Mouse (Mus musculus) intestine, postnatal 0 days (tissue): Measurements from ENCODE around the gene D930048N14Rik. TPM values are rescaled to one million over a fixed set of nuclear protein-coding genes. Genes with fewer than 3 reads are reported as not detected.
"Not testable (repeated sequence)": the region's sequence is repeated elsewhere in the genome, so short reads cannot be mapped to it uniquely, and the experiment has no call there.

ENCODE experiments used
- ATAC-seq: fragments of 200-750 bp; cut with Nextera tagmentation; 2 replicates; pipeline ENCODE4 v1.8.0; 2017; ENCODE audit warnings: mild to moderate bottlenecking, moderate TSS enrichment, moderate library complexity
- H3K27ac ChIP-seq: fragments of 300-500 bp; sonication (generic); 2 replicates; pipeline ENCODE4 v1.5.1; 2014; ENCODE audit warnings: mild to moderate bottlenecking, low read depth, low read length, moderate library complexity
- H3K27me3 ChIP-seq: fragments of 300-500 bp; sonication (generic); replicated peaks from 2 replicates; pipeline ENCODE4 v1.6.1; 2014; ENCODE audit warnings: low read length, mixed read lengths; ENCODE audit not compliant: control insufficient read depth, insufficient read depth
- H3K36me3 ChIP-seq: fragments of 300-500 bp; sonication (generic); 2 replicates; pipeline ENCODE4 v1.6.1; 2014; ENCODE audit warnings: mild to moderate bottlenecking, moderate library complexity; ENCODE audit not compliant: control insufficient read depth, insufficient read depth
- H3K4me1 ChIP-seq: fragments of 300-500 bp; sonication (generic); replicated peaks from 2 replicates; pipeline ENCODE4 v1.6.1; 2014; ENCODE audit warnings: antibody characterized with exemption, low read length, mixed read lengths; ENCODE audit not compliant: control insufficient read depth, insufficient read depth
- H3K4me2 ChIP-seq: fragments of 300-500 bp; sonication (generic); replicated peaks from 2 replicates; pipeline ENCODE4 v1.6.1; 2014; ENCODE audit warnings: low read depth, mild to moderate bottlenecking, moderate library complexity
- H3K4me3 ChIP-seq: fragments of 300-500 bp; sonication (generic); 2 replicates; pipeline ENCODE4 v1.5.1; 2014; ENCODE audit warnings: low read depth, low read length
- H3K9ac ChIP-seq: fragments of 300-500 bp; sonication (generic); 2 replicates; pipeline ENCODE4 v1.6.1; 2014; ENCODE audit warnings: mild to moderate bottlenecking, low read depth, low read length
- H3K9me3 ChIP-seq: fragments of 300-500 bp; sonication (generic); 2 replicates; pipeline ENCODE4 v1.6.1; 2016; ENCODE audit warnings: mixed run types; ENCODE audit not compliant: control insufficient read depth
- CTCF ChIP-seq: sonication (generic); IDR thresholded peaks from 2 replicates; pipeline ENCODE4 v1.5.1; 2016; ENCODE audit warnings: low read depth, mild to moderate bottlenecking, control low read depth, antibody characterized with exemption, moderate library complexity
- WGBS: fragments of 180-500 bp; shearing (Covaris S2); extraction: QIAGEN DNeasy Blood & Tissue Kit; methylation state at CpG from one replicate; pipeline ENCODE4 v1.1.7; 2014; 5-methylcytosine and 5-hydroxymethylcytosine counted together
- polyA plus RNA-seq: library from polyadenylated mRNA; unstranded; fragments of >200 nt; fragmentation: Nextera tagmentation; extraction: Ambion mirVana; gene quantifications from 2 replicates; pipeline ENCODE4 v1.2.1, GENCODE M21; 2015

Gene D930048N14Rik
- polyA plus RNA-seq, 1 experiment from 2014 or later, result 1.1 TPM

- no peak overlapping the region for H3K9ac ChIP-seq
- H3K9me3 ChIP-seq, result no peaks in the 10 kb centered on the region
- H3K4me3 ChIP-seq, result no peak overlapping the region
- H3K4me2 ChIP-seq, result peak overlapping the region; percentile 7; the same call in 1 of the 2 replicates
- H3K36me3 ChIP-seq, result peaks cover 4% of the 10 kb centered on the region
- TF ChIP-seq CTCF, result no peak
- 0 out of 2 replicates have a peak, but pooled peaks cover 8% of the 10 kb centered on the region for H3K4me1 ChIP-seq
- H3K27me3 ChIP-seq, result no peaks in the 10 kb centered on the region
- ATAC-seq, result no peak
- H3K27ac ChIP-seq, result no peak overlapping the region
- WGBS, result 56% methylated on average over 3 of the region's 3 CpGs
Observed at GRCm38 (mm10) chr11:51609266-51609909, 41.4 kb upstream of the D930048N14Rik start.

- not testable (repeated sequence) for H3K27ac ChIP-seq, H3K4me3 ChIP-seq, ATAC-seq, H3K4me2 ChIP-seq, H3K9me3 ChIP-seq, H3K9ac ChIP-seq, H3K27me3 ChIP-seq, H3K36me3 ChIP-seq
- WGBS, result 73% methylated on average over 5 of the region's 5 CpGs
- H3K4me1 ChIP-seq, result peaks cover 11% of the 10 kb centered on the region; the same call in 1 of the 2 replicates
Observed at GRCm38 (mm10) chr11:51609940-51610339, 40.8 kb upstream of the D930048N14Rik start.

DNA sequence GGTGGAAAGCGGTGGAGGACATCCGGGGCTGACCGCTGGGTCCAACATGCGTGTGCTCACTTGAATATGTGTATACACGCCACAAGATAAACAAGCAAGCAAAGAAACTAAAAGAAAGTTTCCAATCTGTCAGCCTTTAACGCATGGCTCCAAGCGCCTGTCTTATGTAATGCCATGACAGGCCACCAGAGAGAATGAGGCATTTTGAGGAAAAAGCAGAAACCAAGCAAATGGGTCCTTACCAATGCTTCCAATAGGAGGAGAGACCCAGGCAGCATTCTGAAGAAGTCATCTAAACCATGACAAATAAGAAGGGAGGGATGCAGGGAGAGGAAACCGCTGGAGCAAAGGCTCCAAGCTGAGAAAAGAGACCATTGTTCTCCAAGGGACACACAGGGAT, 36.5 kb upstream of the D930048N14Rik start:
- Histone ChIP-seq H3K9ac (no peak overlapping the region), H3K27ac (0 out of 2 replicates have a peak overlapping the region, but pooled peaks have one; percentile 91), H3K9me3 (no peaks in the 10 kb centered on the region), H3K36me3 (no peaks in the 10 kb centered on the region), H3K4me2 (no peak overlapping the region), H3K4me3 (no peak overlapping the region), H3K4me1 (peaks cover 6% of the 10 kb centered on the region; the same call in 1 of the 2 replicates), H3K27me3 (no peaks in the 10 kb centered on the region)
- no peak for ATAC-seq
- 74% methylated on average over 8 of the region's 8 CpGs for WGBS
- peak; percentile 27 for TF ChIP-seq CTCF

DNA sequence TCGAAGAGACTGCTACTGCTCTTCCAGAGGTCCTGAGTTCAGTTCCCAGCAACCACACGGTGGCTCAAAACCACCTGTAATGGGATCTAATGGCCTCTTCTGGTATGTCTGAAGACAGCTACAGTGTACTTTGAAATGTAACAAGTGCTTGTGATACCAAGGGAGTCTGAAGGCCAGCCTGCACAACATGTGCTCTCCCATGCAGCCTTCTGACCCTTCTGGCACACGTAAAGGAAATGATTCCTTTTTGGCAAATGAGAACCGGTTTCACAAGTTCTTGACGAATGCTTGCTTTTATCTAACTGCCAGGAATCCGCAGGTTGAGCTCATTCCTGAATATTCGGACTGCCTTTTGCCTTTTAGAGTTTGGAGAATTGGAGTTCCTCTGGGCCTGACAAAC, 35.6 kb upstream of the D930048N14Rik start:
- H3K4me2 ChIP-seq, result peak overlapping the region; percentile 70
- peak; percentile 58 for ATAC-seq
- 9% methylated on average over 7 of the region's 7 CpGs for WGBS

DNA sequence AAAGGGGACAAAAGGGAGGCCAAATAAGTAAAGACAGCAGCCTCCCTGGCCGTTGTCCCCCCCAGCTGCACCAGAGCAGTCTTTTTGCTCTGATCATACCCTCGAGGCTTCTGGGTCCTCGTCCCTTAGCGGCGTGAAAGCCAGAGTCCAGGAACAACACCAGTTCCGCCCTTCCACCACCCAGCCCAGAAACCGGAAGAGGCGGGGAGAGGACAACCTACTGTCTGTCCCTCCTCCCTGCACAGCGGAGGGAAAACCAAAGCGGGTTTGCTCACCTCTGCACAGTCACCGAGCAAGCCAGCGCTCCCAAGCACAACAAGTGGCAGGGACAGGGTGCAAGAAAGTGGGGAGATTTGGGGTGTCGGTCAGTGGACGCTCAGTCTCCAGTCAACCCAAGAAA, 35.2 kb upstream of the D930048N14Rik start:
- WGBS, result under 1% methylated on average over 14 of the region's 14 CpGs
- H3K9me3 ChIP-seq, result no peaks in the 10 kb centered on the region
- peak overlapping the region; percentile 70 for H3K4me2 ChIP-seq
- H3K4me1 ChIP-seq, result peaks cover 3% of the 10 kb centered on the region; the same call in 1 of the 2 replicates
- ATAC-seq, result peak; percentile 70
- no peaks in the 10 kb centered on the region for H3K36me3 ChIP-seq
- peak; percentile 22; the same call in 1 of the 2 replicates for TF ChIP-seq CTCF
- peak overlapping the region; percentile 91 for H3K27ac ChIP-seq
- peak overlapping the region; percentile 53 for H3K9ac ChIP-seq
- H3K27me3 ChIP-seq, result no peaks in the 10 kb centered on the region
- H3K4me3 ChIP-seq, result peak overlapping the region; percentile 32

More for the DNA sequence above, 35.6 kb upstream of the D930048N14Rik start:
- Histone ChIP-seq H3K9me3 (no peaks in the 10 kb centered on the region), H3K9ac (peak overlapping the region; percentile 53), H3K27me3 (no peaks in the 10 kb centered on the region), H3K4me3 (peak overlapping the region; percentile 32), H3K4me1 (peaks cover 3% of the 10 kb centered on the region; the same call in 1 of the 2 replicates), H3K27ac (peak overlapping the region; percentile 91), H3K36me3 (no peaks in the 10 kb centered on the region)
- no peak for TF ChIP-seq CTCF

DNA sequence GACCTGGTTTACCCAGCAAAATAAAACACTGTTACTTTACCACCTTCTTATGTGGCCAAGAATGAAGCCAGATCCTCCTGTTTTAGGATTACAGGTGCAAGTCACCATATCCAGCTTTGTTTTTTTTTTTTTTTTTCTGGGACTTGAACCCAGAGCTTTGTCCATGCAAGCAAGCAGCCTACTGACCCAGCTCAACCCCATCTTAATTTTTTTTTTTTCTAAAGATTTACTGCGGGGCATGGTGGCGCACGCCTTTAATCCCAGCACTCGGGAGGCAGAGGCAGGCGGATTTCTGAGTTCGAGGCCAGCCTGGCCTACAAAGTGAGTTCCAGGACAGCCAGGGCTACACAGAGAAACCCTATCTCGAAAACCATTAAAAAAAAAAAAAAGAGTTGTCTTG, 34.6 kb upstream of the D930048N14Rik start:
- not testable (repeated sequence) for H3K27me3 ChIP-seq, H3K36me3 ChIP-seq, ATAC-seq, H3K9me3 ChIP-seq, H3K4me1 ChIP-seq
- H3K9ac ChIP-seq, result peak overlapping the region; percentile 53; the same call in 1 of the 2 replicates
- 79% methylated on average over 7 of the region's 7 CpGs for WGBS
- H3K27ac ChIP-seq, result 0 out of 2 replicates have a peak overlapping the region, but pooled peaks have one; percentile 91
- peak overlapping the region; percentile 70 for H3K4me2 ChIP-seq
- peak overlapping the region; percentile 32 for H3K4me3 ChIP-seq
